Mouse (Mus musculus): Measurements from ENCODE around the gene Il13ra2. TPM values are rescaled to one million over a fixed set of nuclear protein-coding genes. Genes with fewer than 3 reads are reported as not detected.

The Il13ra2 gene
- polyA plus RNA-seq (2012; rRNA removed): 0.04 TPM in 1 of 2 replicates, not detected in the other

DNA sequence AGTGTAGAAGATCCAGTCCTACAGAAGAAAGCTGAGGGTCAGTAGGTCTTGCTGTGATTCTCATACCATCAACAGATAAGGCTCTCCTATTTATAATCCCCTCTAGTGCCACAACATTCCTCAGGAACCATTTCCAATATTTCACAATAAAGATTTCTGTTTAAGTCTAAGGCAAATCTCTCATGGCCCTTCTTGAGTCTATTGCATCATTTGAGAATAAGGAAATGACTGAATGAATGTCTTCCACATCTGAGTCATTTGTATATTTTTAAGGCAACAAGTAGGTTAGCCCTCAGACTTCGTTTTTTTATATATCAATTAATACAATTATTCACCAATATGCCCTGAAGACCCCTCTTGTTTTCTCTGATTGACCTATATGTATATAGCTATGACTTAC is at the start of gene Il13ra2:
Gene Il13ra2, minus strand, starts transcription at position 64 of the 400 bp plus-strand sequence.

DNA sequence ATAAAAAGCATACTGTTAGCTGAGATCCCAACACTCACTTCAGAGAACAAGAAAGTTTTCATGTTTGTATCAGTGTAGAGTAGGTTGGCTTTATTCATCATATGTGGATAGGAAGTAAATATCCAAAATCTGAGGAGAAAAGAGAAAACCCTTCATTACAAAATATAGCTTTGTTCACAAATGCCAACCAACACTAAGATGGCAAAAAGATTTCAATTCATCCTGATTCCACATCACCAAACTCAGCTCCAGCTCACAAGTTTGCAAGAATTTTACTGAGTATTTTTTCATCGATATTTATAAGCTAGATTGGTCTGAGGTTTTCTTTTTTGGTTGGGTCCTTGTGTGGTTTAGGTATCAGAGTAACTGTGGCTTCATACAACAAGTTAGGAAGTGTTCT is 24.6 kb upstream of the Il13ra2 start, which contains the start of gene Vmn1r239-ps:
Gene Vmn1r239-ps, minus strand, starts transcription at position 101 of the 400 bp plus-strand sequence.

Other genes with a start within 250 kb of the Il13ra2 start
- gene Vmn1r239-ps, start 24.5 kb upstream of the Il13ra2 start, polyA plus RNA-seq (2012; rRNA removed): not detected in 2 replicates
- 22.3 and 30.1 TPM in 2 replicates for gene Lrch2, start 124.9 kb upstream of the Il13ra2 start, polyA plus RNA-seq (2012; rRNA removed)

Measured in central nervous system, embryonic 11.5 days (tissue).